Mouse (Mus musculus) adipocyte (in vitro differentiated cells): ENCODE data around the gene Zcchc14.
A peak's percentile ranks its signal among the peaks of the same experiment; 100 is the strongest.
"Not testable (repeated sequence)": the region's sequence is repeated elsewhere in the genome, so short reads cannot be mapped to it uniquely, and the experiment has no call there.

Experiments used
- DNase-seq: peaks from one replicate; pipeline ENCODE4 v3.0.0-alpha.2; 2016; ENCODE audit warnings: low spot score

Gene Zcchc14

GRCm38 (mm10) chr8:121621879-121622278 lies 30.8 kb downstream of the Zcchc14 start:
- DNase-seq: no peak

GRCm38 (mm10) chr8:121620801-121621516 lies 31.7 kb downstream of the Zcchc14 start:
- DNase-seq: peak; percentile 12

DNA sequence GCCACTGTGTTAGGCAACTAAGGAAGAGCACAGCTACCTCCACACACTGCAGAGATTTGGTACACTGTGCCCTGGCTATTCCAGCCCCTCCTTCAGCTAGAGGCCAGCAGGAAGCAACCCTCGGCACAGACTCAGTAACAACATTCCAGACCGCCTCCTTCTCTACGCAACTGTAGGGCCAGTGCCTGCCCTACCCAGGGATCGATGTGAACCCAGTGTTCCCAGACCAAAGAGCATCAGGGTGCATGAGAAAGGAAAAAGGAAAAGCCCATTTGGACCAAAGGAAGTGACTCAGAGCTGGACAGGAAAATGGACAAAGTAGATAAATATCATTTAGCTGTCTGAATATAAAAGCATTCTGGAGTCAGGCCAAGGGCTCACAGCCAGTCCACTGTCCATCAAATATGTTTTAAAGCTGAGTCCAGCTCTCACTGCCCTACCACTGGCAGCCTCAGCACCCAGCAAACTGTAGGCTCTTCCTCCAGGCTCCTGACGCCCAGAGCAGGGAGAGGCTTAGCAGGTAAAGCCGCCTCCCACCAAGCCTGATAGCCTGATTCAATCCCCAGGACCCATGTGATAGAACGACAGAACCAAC lies 33.2 kb downstream of the Zcchc14 start:
- DNase-seq: peak; percentile 81

DNA sequence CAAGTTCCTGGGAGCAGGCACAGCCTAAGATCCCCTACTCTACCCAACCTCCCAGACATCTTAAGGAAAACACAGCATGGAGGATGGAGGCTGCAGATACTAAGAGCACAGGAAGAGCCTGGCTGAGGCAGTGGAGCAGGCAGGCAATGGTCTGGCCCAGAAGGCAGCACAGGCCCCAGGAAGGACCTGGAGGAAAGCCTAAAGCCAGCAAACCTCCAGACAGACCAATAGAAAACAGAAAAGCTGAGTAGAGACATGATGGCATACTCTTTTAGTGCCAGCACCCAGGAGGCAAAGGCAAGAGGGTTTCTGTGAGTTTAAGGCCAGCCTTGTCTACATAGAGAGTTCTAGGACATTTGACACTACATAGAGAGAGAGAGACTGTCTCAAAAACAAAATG lies 39.3 kb downstream of the Zcchc14 start:
- no peak for DNase-seq

DNA sequence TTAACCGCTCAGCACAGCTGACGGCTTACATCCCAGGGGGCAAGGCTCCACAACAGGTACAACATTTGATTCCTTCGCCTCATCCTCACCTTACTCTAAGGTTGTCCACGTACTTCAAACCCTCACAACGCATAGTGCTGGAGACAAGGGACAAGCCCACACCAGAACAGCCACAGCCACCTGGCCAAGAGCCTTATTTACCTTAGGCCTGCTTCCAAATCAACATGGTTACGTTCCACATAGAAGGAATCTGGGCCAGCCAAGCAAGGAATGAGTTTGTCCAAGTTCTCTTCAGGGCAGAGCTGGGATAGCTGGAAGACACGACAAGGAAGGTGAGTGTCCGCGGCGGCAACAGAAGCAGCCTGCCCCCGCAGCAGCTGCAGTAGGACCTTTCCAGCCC lies 42.8 kb downstream of the Zcchc14 start:
- DNase-seq: no peak

DNA sequence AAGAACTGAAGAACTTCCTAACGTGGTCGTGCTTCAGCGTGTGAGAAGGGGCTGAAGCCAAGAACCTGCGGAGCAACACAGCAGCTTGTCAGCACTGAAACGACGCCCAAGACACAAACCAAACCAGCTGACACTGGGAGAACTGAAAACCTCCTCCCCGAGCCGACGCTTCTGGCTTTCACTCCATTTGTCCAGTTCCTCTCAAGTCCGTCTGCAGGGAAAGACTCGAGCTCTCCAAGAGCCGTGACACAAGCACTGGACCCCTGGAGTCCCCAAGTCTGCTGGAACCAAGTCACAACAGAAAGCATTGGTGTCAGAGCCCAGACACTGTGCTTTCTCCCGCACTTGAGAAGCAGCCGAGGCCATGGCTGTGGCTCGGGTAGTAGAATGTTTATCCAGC lies 43.5 kb downstream of the Zcchc14 start:
- no peak for DNase-seq

DNA sequence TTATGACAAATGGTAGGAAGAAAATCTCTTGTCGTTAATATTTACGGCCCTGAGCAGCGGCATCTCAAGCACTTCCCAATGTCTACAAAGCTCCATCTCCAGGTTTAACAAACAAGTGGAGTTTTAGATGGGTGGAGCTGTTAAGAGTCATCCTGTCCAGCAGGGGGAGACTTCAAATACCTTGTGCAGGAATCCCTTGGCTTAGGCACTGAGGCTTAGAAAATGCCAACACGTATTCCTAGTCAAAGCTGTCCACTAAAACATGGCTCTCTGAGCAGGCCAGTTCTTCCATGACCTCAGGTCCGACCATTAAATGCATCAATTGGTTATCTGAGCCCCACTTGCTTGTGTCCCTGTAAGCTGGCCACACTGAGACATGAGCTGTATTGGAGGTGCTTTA lies 45.0 kb downstream of the Zcchc14 start:
- no peak for DNase-seq

- DNase-seq: no peak
These were observed 48.9 kb downstream of the Zcchc14 start for GRCm38 (mm10) chr8:121603801-121604200.

DNA sequence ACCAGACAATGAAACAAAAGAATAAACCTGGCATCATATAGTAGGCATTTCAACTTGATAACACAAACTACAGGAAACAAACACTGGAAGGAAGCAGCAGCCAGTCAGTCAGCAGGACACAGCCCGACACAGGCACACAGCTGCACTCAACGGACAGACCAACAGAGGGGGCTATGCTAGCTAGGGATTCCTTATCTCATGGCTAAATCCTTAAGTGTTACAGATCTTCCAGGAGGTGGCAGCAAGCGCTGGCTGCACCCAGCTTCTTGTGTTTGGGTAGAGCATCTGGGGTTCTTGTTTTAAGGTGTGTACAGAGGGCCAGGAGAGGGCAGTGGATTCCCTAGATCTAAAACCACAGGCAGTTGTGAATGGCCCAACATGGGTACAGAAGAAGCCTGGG lies 49.8 kb downstream of the Zcchc14 start:
- peak; percentile 73 for DNase-seq

- no peak for DNase-seq
These were observed 50.3 kb downstream of the Zcchc14 start for GRCm38 (mm10) chr8:121602411-121602810.

DNA sequence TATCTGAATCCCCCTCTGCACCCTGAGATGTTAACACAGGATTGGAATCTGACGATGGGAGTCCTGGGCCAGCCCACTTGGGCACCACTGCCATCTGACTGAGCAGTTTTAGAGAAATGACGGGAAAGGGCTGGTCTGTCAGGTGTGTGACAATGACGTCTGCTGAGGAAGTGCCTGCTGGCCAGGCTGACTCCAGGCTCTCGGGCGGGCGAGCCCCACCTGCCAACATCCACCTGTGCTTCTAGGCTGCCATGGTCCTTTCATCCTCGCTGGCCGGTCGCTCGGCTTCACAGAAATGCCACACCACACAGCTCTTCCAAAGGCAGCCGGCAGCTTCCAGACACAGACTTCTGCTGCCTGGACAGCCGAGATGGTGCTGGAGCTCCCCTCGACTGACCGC lies 52.9 kb downstream of the Zcchc14 start:
- DNase-seq: no peak

DNA sequence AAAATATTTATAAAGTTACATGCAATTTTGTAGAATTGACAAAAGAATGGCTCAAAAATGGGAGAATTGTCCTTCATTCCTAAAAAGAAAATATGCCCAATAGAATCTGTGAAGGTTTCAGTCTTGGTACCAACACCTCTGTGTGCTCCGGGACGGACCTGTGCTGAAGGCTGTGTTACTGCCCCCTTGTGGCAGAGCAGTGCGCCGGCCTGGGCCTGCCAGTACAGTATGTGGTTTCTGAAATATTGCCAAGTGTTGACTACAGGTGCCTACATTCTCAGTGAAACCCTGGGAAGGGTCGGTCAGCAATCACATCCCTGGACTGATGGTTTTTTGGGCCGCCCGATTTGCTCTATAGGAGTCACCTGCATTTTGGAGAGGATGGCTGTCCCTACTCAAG lies 53.8 kb downstream of the Zcchc14 start:
- peak; percentile 76 for DNase-seq

DNA sequence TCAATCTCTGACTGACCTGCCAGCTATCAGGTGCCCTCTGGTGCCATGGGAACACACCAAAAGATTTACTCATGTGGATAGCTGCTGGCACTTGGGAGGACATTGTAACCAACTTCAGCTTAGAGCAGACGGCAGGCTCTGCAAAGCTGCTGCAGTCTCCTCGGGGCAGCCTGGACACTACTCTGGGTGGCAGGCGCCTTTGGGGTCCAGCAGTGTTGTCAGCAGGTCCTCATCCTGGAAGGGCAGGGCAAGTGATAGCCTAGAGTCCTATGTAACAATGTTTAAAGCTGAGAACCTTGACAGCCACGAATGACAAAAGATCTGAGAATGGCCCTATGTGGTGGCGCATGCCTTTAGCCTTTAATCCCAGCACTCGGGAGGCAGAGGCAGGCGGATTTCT lies 54.5 kb downstream of the Zcchc14 start:
- DNase-seq: no peak

DNA sequence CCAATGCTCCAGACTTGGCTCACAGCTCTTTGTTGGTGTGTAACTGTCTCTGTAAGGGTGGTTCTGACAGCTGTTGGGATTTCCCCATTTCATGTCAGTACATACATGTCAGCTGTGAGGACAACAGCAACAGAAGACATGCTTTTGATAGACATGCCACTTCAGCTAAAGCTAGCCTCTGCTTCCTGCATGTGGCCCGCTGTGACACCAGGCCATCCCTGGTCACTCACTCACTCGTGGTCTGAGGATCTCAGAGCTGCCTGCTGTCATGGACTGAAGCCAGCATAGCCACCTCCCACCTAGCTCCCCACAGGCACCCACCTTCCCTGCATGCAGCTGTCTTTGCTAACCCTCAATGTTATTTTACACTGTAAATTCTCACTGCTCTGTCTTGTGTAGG lies 55.2 kb downstream of the Zcchc14 start:
- DNase-seq: not testable (repeated sequence)

DNA sequence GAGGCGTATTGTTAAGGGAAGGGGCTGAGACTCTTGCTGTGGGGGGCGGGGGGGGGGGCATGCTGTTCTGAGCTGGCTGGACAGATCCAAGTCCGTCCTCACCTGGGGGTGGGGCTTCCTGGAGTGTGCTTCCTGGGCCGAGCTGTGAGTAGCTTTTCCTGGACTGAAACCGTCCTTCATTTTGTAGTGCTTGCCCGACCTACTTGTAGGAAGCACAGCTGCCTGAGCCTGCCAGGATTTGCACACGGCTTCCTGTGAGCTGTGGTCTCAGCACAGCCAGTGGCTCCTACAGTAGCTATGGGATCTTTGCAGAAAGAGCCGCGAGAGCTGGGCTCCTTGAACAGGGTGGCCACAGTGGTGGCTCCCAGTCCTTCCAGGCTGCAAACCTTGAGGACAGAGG lies 58.7 kb downstream of the Zcchc14 start:
- DNase-seq: no peak

GRCm38 (mm10) chr8:121593293-121593692 lies 59.4 kb downstream of the Zcchc14 start:
- no peak for DNase-seq

DNA sequence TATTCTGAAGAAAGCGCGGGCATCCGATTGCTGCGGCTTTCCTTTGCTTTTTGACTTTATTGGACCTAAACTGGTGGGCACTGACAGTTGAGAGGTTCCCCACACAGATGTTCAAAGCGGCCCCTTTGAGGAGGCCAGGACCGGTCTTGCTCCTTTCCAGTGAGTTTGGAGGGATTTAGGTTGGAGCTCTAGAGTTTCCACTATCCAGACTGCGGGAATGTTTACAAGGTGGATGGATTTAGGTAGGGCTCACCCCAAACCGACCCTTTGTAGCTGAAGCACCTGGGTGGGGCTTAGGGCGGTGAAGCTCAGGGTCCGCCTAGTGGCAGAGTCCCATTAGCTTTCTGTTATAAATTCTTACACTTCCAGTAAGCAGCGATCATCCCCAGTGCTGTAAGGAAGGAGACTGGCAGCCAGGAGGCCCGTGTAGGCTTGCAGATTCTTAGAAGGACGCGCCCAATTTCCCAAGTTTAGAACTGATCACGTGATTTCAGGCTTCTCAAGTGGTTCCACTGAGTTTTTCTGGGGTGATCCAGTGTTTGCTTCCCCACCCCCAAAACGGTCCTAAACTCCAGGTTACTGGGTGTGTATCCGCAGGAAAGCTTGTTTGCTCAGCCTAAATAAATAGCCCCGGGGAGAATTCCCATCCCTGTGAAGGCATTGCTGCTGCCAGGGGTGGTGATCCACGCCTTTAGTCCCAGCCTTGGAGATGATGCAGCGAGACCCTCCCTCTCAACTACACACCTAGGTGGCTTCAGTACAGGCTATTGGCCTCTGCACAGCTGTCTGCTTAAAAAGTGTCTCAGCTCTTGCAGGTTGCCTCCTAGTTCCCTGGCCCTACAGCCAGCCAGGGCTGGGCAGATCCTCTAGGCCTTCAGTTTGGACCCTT lies 61.3 kb downstream of the Zcchc14 start:
- peak; percentile 54 for DNase-seq

GRCm38 (mm10) chr8:121590203-121591177 lies 62.2 kb downstream of the Zcchc14 start, which contains the start of gene Map1lc3b:
Map1lc3b (plus strand) TSS chr8:121590361.
- DNase-seq: peak; percentile 83

- DNase-seq: no peak
These were observed 63.4 kb downstream of the Zcchc14 start for GRCm38 (mm10) chr8:121589205-121589726.

DNA sequence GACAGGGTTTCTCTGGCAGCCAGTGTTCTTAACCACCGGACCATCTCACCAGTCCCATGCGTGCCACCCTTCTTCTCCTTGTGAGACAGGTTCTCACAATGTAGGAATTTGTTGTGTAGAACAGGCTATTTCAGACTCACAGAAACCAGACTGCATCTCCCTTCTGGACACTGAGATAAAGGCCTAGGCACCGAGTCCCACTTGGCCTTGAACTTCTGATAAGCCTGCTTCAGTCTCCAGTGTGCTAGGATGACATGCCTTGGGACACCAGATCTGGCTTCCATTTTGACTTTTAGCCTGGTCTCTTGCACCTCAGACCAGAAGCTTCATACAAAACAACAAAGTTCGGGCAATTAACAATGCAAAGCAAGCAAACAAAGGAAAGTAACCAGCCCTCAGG lies 64.0 kb downstream of the Zcchc14 start:
- no peak for DNase-seq

DNA sequence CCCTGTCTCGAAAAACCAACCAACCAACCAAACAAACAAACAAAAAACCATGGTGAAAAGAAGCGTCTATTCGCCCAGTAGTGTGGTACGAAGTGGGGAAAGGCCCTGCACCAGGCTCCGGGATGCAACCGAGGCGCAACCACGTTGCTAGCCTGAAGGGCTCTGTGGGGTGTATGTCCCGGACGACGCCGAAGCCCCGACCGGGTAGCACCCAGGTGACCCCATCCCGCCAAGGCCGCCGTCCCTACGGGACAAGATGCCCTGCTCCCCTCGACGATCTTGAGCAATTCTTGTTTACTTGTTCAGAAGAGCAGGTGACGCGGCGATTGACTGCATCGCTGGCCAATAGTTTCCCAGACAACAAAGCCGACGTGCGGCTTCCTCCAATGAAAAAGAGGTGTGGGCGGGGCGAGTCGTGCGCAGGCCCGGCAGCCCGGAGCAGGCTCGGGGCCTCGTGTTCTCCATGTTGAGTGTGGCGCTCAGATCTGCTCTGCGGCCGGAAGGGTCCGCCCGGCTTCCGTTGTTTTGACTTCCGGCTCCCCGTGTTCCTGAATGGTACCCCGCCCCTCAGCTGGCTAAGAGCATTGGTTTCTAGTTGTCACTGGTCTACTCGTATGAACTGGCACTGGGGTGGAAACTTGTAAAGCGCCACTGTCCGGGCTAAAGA lies 67.4 kb downstream of the Zcchc14 start:
- DNase-seq: peak; percentile 96
